Mouse (Mus musculus) heart, embryonic 13.5 days (tissue): ENCODE measurements around the gene Mex3d. TPM values are rescaled to one million over a fixed set of nuclear protein-coding genes. Genes with fewer than 3 reads are reported as not detected.
"Not testable (repeated sequence)": the region's sequence is repeated elsewhere in the genome, so short reads cannot be mapped to it uniquely, and the experiment has no call there.

Experiments used
- ATAC-seq: fragments of 200-750 bp; cut with Nextera tagmentation; 2 replicates; pipeline ENCODE4 v1.8.0; 2017; ENCODE audit warnings: moderate TSS enrichment; ENCODE audit not compliant: insufficient number of reproducible peaks, low FRiP score, low TSS enrichment; ENCODE audit errors: extremely low read depth
- H3K27ac ChIP-seq: fragments of 300-500 bp; sonication (generic); replicated peaks from 2 replicates; pipeline ENCODE4 v1.5.1; 2015; ENCODE audit warnings: moderate library complexity, mild to moderate bottlenecking, inconsistent platforms
- H3K27me3 ChIP-seq: fragments of 300-500 bp; sonication (generic); replicated peaks from 2 replicates; pipeline ENCODE4 v1.6.1; 2015; ENCODE audit warnings: mild to moderate bottlenecking, inconsistent platforms
- H3K36me3 ChIP-seq: fragments of 300-500 bp; sonication (generic); 2 replicates; pipeline ENCODE4 v1.6.1; 2015; ENCODE audit warnings: mild to moderate bottlenecking, inconsistent platforms
- H3K4me1 ChIP-seq: fragments of 300-500 bp; sonication (generic); 2 replicates; pipeline ENCODE4 v1.6.1; 2015; ENCODE audit warnings: inconsistent platforms
- H3K4me2 ChIP-seq: fragments of 300-500 bp; sonication (generic); 2 replicates; pipeline ENCODE4 v1.6.1; 2015; ENCODE audit warnings: inconsistent platforms, mild to moderate bottlenecking, moderate library complexity
- H3K4me3 ChIP-seq: fragments of 300-500 bp; sonication (generic); 2 replicates; pipeline ENCODE4 v1.5.1; 2015; ENCODE audit warnings: moderate library complexity, mild to moderate bottlenecking, inconsistent platforms
- H3K9ac ChIP-seq: fragments of 300-500 bp; sonication (generic); 2 replicates; pipeline ENCODE4 v1.6.1; 2015; ENCODE audit warnings: inconsistent platforms, mild to moderate bottlenecking, moderate library complexity
- H3K9me3 ChIP-seq: fragments of 300-500 bp; sonication (generic); 2 replicates; pipeline ENCODE4 v1.6.1; 2016; ENCODE audit warnings: inconsistent platforms
- WGBS: fragments of 180-500 bp; shearing (Covaris S2); methylation state at CpG from one replicate; pipeline ENCODE4 v1.1.7; 2015; ENCODE audit warnings: mixed read lengths; 5-methylcytosine and 5-hydroxymethylcytosine counted together
- polyA plus RNA-seq: library from polyadenylated mRNA; unstranded; fragments of >200 nt; fragmentation: Nextera tagmentation; extraction: Ambion mirVana; gene quantifications from 2 replicates; pipeline ENCODE4 v1.2.1, GENCODE M21; 2015

Gene Mex3d
- polyA plus RNA-seq, 1 experiment from 2014 or later = 4.5 TPM

DNA sequence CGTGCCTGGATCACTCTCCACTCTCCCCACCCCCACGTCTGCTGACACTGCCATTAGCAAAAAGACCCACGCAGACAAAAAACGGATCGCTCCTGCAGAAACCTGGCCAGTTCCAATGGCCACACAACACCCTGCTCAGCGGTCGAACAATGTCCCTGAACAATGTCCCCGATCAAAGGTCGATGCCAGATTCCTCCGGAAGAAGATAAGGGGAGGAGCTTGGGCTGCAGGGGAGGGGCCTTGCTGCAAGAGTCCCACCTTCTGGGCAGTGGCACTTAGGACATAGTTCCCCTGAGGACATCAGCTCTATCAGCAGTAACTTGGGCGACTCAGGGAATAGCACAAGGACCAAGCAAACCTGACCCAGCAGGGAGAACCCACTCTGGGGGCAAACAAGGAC is 35.6 kb downstream of the Mex3d start:
- ATAC-seq = no peak
- Histone ChIP-seq H3K27ac (no peak overlapping the region), H3K9ac (no peak overlapping the region), H3K9me3 (no peaks in the 10 kb centered on the region), H3K27me3 (peaks cover 97% of the 10 kb centered on the region), H3K4me2 (no peak overlapping the region), H3K4me1 (peaks cover 45% of the 10 kb centered on the region), H3K4me3 (no peak overlapping the region), H3K36me3 (no peaks in the 10 kb centered on the region)
- WGBS = 26% methylated on average over 11 of the region's 11 CpGs

GRCm38 (mm10) chr10:80350292-80350691 is 37.2 kb downstream of the Mex3d start:
- 2% methylated on average over 7 of the region's 7 CpGs for WGBS
- 0 out of 2 replicates have a peak, but pooled peaks have one; percentile 13 for ATAC-seq
- peaks cover 97% of the 10 kb centered on the region for H3K27me3 ChIP-seq
- H3K9me3 ChIP-seq = no peaks in the 10 kb centered on the region
- no peak overlapping the region for H3K4me2 ChIP-seq
- peaks cover 37% of the 10 kb centered on the region for H3K4me1 ChIP-seq
- no peak overlapping the region for H3K9ac ChIP-seq
- H3K4me3 ChIP-seq = no peak overlapping the region
- H3K36me3 ChIP-seq = no peaks in the 10 kb centered on the region
- H3K27ac ChIP-seq = no peak overlapping the region

DNA sequence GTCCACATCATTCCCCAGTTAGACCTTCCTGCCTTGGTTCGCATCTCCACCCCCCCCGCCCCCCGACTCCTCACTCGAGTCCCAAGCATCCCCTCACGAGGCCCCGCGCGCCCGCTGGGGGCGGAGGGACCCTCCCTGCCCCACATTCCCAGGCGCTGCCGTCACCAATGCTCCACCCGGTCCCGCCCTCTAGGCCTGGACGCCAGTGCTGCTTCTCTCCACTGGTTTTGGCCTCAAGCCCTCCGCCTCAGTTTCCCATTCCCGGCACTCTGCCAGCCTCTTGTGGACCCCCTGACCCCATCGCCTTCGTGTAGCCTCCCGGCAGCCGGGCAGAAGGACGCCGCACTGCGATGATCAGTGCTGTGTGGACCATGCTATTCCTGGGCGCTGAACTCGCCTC is 38.5 kb downstream of the Mex3d start:
- Histone ChIP-seq H3K9ac (peak overlapping the region; percentile 78), H3K9me3 (no peaks in the 10 kb centered on the region), H3K4me2 (peak overlapping the region; percentile 72), H3K27me3 (peaks cover 97% of the 10 kb centered on the region), H3K27ac (no peak overlapping the region), H3K4me1 (peaks cover 50% of the 10 kb centered on the region), H3K4me3 (peak overlapping the region; percentile 51), H3K36me3 (no peaks in the 10 kb centered on the region)
- no peak for ATAC-seq
- WGBS = 17% methylated on average over 26 of the region's 26 CpGs

- no peak for ATAC-seq
- Histone ChIP-seq H3K9ac (peak within 1 kb of the TSS; percentile 78), H3K9me3 (no peaks in the 10 kb centered on the region), H3K4me3 (peak within 1 kb of the TSS; percentile 51), H3K36me3 (no peaks in the 10 kb centered on the region), H3K4me1 (peaks cover 57% of the 10 kb centered on the region), H3K4me2 (peak within 1 kb of the TSS; percentile 72), H3K27ac (0 out of 2 replicates have a peak within 1 kb of the TSS, but pooled peaks have one; percentile 1), H3K27me3 (peaks cover 97% of the 10 kb centered on the region)
- WGBS = 1% methylated on average over 42 of the region's 42 CpGs
Observed at GRCm38 (mm10) chr10:80348244-80348781, 39.1 kb downstream of the Mex3d start, which contains the start of gene Adamtsl5. Adamtsl5 (minus strand) TSS chr10:80348412.

DNA sequence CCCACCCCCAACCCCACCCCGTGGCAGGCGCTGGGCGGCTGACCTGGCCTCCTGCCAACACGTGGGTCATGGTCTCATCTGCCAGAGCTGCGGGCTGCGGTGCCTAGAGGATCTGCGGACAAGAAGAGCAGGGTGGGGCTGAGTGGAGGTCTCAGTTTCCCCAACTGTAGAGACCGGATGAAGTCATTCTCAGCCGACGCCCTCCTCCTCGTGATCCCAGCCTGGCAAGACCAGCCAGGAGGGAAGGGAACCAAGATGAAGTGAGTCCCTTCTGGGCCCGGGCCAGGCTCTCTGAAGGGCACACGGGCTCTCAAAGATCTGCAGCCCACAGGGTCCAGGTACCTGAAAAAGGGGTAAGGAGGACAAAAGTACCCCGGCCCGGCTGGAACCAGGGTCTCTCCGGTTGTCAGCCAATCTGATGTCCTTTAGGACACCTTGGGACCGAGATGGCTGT is 39.9 kb downstream of the Mex3d start:
- no peaks in the 10 kb centered on the region for H3K9me3 ChIP-seq
- H3K27me3 ChIP-seq = peaks cover 97% of the 10 kb centered on the region
- WGBS = 16% methylated on average over 17 of the region's 17 CpGs
- H3K36me3 ChIP-seq = no peaks in the 10 kb centered on the region
- H3K4me3 ChIP-seq = peak overlapping the region; percentile 51
- no peak for ATAC-seq
- no peak overlapping the region for H3K27ac ChIP-seq
- peaks cover 59% of the 10 kb centered on the region for H3K4me1 ChIP-seq
- H3K4me2 ChIP-seq = peak overlapping the region; percentile 72
- peak overlapping the region; percentile 78 for H3K9ac ChIP-seq

DNA sequence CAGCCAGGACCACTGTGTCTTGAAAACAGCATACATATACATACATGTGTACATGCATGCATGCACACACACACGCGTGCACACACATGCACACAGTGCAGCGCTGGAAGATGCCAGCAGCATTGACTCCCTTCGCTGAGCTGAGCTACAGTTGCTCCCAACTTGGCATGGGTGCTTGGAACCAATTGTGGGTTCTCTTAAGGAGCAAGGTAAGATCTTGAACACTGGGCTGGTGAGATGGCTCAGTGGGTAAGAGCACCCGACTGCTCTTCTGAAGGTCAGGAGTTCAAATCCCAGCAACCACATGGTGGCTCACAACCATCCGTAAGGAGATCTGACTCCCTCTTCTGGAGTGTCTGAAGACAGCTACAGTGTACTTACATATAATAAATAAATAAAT is 41.5 kb downstream of the Mex3d start:
- not testable (repeated sequence) for ATAC-seq, H3K36me3 ChIP-seq, H3K4me2 ChIP-seq, H3K4me3 ChIP-seq, H3K27ac ChIP-seq, H3K9ac ChIP-seq, H3K9me3 ChIP-seq
- Histone ChIP-seq H3K4me1 (peaks cover 69% of the 10 kb centered on the region), H3K27me3 (peaks cover 97% of the 10 kb centered on the region)
- 79% methylated on average over 6 of the region's 6 CpGs for WGBS

DNA sequence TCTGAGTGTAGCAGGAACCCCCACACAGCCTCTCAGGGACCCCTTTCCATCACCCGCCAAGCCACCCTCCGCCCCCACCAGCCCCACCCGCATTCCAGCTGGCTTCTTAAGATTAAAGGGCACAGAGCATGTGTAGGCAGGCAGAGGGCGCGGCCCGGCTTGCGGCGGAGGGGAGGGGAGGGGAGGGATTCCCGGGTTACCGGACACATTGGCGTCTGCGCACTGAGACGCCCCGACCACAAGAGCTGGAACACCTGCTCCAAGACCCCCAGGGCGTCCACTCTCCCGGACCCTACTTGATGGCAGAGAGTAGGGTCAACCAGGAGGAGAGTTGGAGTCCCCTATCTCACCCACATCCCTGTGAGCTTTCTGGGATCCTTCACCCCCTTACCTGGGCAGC is 42.3 kb downstream of the Mex3d start:
- no peak for ATAC-seq
- H3K9ac ChIP-seq = peak overlapping the region; percentile 61

DNA sequence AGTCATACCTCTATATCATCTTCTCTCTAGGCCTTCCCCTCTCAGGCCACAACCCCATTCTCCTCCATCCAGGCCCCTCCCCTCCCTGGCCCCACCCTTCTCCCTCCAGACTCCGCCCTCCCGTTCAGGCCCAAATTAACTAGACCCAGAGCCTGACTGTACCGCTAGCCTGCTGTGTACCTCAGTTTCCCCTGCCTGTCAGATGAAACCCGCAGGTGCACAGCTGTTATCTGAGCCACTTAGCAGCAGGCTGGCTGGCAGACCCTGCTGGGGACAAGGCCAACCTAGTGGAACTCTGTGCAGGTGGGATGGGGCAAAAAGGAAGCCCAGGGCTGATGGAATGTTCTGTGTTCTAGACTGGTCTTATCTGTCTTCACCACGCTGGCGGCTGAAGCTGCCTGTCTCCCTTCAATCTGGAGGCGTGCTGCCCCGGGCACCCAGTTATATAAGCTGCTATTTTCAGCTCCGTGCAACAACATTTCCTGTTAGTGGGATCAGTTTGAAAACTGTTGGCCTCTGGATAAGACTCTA is 43.3 kb downstream of the Mex3d start:
- peak overlapping the region; percentile 64 for H3K4me2 ChIP-seq
- H3K9ac ChIP-seq = 0 out of 2 replicates have a peak overlapping the region, but pooled peaks have one; percentile 30
- peaks cover 68% of the 10 kb centered on the region for H3K4me1 ChIP-seq
- no peak overlapping the region for H3K27ac ChIP-seq
- H3K36me3 ChIP-seq = no peaks in the 10 kb centered on the region
- H3K9me3 ChIP-seq = no peaks in the 10 kb centered on the region
- ATAC-seq = no peak
- 20% methylated on average over 9 of the region's 9 CpGs for WGBS
- H3K27me3 ChIP-seq = peaks cover 99% of the 10 kb centered on the region
- H3K4me3 ChIP-seq = no peak overlapping the region

More for the DNA sequence above, 42.3 kb downstream of the Mex3d start:
- H3K4me1 ChIP-seq = peaks cover 74% of the 10 kb centered on the region
- peak overlapping the region; percentile 3 for H3K4me3 ChIP-seq
- H3K27me3 ChIP-seq = peaks cover 99% of the 10 kb centered on the region
- no peak overlapping the region for H3K27ac ChIP-seq
- no peaks in the 10 kb centered on the region for H3K9me3 ChIP-seq
- peak overlapping the region; percentile 64 for H3K4me2 ChIP-seq
- H3K36me3 ChIP-seq = no peaks in the 10 kb centered on the region
- 6% methylated on average over 16 of the region's 16 CpGs for WGBS

DNA sequence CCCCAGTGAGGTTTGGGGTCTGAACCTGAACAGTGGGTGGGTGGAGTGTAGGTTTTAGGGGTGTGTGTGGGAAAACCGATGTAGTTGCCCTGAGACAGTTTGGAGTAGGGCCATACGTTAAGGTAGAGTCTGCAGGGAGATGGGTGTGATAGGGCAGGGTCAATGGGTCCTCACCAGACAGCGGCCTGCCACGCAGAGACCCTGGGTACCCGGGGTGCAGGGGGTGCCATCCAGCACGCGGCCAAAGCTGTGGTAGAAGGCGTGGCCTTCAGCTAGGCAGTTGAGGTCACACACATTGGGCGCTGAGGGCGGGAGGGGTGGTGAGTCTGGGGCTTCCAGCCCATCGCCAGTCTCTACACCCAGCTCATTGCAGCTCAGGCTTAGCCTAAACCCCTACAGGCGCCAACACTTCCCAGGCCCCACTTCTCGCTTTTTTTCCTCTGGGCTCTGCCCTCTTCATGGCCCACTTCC is 44.0 kb downstream of the Mex3d start:
- 26% methylated on average over 13 of the region's 13 CpGs for WGBS
- Histone ChIP-seq H3K27me3 (peaks cover 93% of the 10 kb centered on the region), H3K9me3 (no peaks in the 10 kb centered on the region), H3K27ac (no peak overlapping the region), H3K4me2 (peak overlapping the region; percentile 64), H3K36me3 (no peaks in the 10 kb centered on the region), H3K4me1 (peaks cover 61% of the 10 kb centered on the region), H3K9ac (0 out of 2 replicates have a peak overlapping the region, but pooled peaks have one; percentile 61), H3K4me3 (peak overlapping the region; percentile 42)
- ATAC-seq = 0 out of 2 replicates have a peak, but pooled peaks have one; percentile 2

DNA sequence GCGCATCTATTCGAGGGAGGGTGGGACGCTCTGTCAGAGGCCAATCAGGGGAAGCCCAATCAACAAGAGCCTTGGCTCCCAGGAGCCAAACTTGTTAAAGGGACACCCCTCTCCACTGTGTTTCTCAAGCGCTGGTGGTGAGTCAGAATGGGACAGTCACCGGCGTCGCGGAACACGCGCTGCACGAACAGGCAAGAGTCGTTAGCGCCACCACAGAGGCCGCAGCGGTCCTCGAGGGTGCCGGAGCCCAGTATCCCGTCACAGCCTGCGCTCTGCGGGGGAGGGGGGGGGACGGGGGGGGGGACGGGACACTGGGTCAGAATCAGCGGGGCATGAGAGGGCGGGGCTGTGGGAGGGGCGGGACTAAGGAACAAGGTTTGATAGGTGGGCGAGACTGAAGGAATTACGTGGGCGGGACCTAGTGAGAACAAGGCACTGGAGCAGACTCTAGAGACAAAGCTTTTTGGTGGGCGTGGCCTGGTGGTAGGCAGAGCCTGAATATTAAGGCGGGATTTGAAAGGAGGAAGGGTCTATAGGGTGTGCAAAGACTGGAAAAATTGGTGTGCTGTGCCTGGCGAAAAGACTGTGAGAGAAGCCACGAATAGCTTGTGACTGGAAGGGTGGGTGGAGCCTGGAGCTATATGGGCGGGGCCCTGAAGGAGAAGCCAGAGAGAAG is 44.6 kb downstream of the Mex3d start:
- H3K27ac ChIP-seq = no peak overlapping the region
- peak overlapping the region; percentile 64 for H3K4me2 ChIP-seq
- peaks cover 55% of the 10 kb centered on the region for H3K4me1 ChIP-seq
- H3K27me3 ChIP-seq = peaks cover 93% of the 10 kb centered on the region
- peak overlapping the region; percentile 61 for H3K9ac ChIP-seq
- peak overlapping the region; percentile 42 for H3K4me3 ChIP-seq
- H3K9me3 ChIP-seq = no peaks in the 10 kb centered on the region
- H3K36me3 ChIP-seq = no peaks in the 10 kb centered on the region
- WGBS = 1% methylated on average over 30 of the region's 33 CpGs
- peak; percentile 40; the same call in 1 of the 2 replicates for ATAC-seq

- Histone ChIP-seq H3K4me1 (peaks cover 50% of the 10 kb centered on the region), H3K27me3 (peaks cover 91% of the 10 kb centered on the region), H3K4me2 (peak overlapping the region; percentile 64), H3K36me3 (no peaks in the 10 kb centered on the region), H3K9me3 (no peaks in the 10 kb centered on the region), H3K9ac (peak overlapping the region; percentile 61; the same call in 1 of the 2 replicates), H3K4me3 (peak overlapping the region; percentile 42), H3K27ac (no peak overlapping the region)
- ATAC-seq = no peak
- WGBS = 4% methylated on average over 26 of the region's 26 CpGs
Observed at GRCm38 (mm10) chr10:80342305-80342748, 45.1 kb downstream of the Mex3d start.
